Mouse (Mus musculus): Measurements from ENCODE around the gene Mapkapk3.
"Not testable (repeated sequence)": the region's sequence is repeated elsewhere in the genome, so short reads cannot be mapped to it uniquely, and the experiment has no call there.

Mapkapk3 gene

GRCm38 (mm10) chr9:107307099-107307872 lies 17.6 kb upstream of the Mapkapk3 start:
- DNase-seq: peak; percentile 62

- DNase-seq: not testable (repeated sequence)
Observed at GRCm38 (mm10) chr9:107306673-107307072, 17.0 kb upstream of the Mapkapk3 start.

- DNase-seq: peak; percentile 59
Observed at GRCm38 (mm10) chr9:107305601-107306542, 16.2 kb upstream of the Mapkapk3 start.

- DNase-seq: no peak
Observed at GRCm38 (mm10) chr9:107305012-107305411, 15.3 kb upstream of the Mapkapk3 start.

GRCm38 (mm10) chr9:107304383-107304782 lies 14.7 kb upstream of the Mapkapk3 start:
- no peak for DNase-seq

- DNase-seq: no peak
Observed at GRCm38 (mm10) chr9:107303900-107304299, 14.2 kb upstream of the Mapkapk3 start.

GRCm38 (mm10) chr9:107303121-107303820 lies 13.6 kb upstream of the Mapkapk3 start:
- DNase-seq: no peak

- no peak for DNase-seq
Observed at GRCm38 (mm10) chr9:107302592-107302991, 12.9 kb upstream of the Mapkapk3 start.

- DNase-seq: no peak
Observed at GRCm38 (mm10) chr9:107301554-107302331, 12.1 kb upstream of the Mapkapk3 start.

GRCm38 (mm10) chr9:107300224-107300973 lies 10.7 kb upstream of the Mapkapk3 start:
- no peak for DNase-seq

GRCm38 (mm10) chr9:107299783-107300182 lies 10.1 kb upstream of the Mapkapk3 start:
- DNase-seq: no peak

GRCm38 (mm10) chr9:107298876-107299275 lies 9.2 kb upstream of the Mapkapk3 start:
- no peak for DNase-seq

GRCm38 (mm10) chr9:107298059-107298780 lies 8.5 kb upstream of the Mapkapk3 start:
- peak; percentile 72 for DNase-seq

GRCm38 (mm10) chr9:107297658-107298057 lies 8.0 kb upstream of the Mapkapk3 start:
- DNase-seq: no peak

- no peak for DNase-seq
Observed at GRCm38 (mm10) chr9:107297059-107297458, 7.4 kb upstream of the Mapkapk3 start.

- peak; percentile 98 for DNase-seq
Observed at GRCm38 (mm10) chr9:107296501-107296965, 6.9 kb upstream of the Mapkapk3 start.

GRCm38 (mm10) chr9:107296041-107296440 lies 6.4 kb upstream of the Mapkapk3 start:
- no peak for DNase-seq

GRCm38 (mm10) chr9:107296016-107296040 lies 6.2 kb upstream of the Mapkapk3 start, which contains the start of gene Cish:
TSS of gene Cish (plus strand) at chr9:107296026.
- no peak for DNase-seq

GRCm38 (mm10) chr9:107295616-107296015 lies 5.9 kb upstream of the Mapkapk3 start:
- DNase-seq: no peak

GRCm38 (mm10) chr9:107294249-107294648 lies 4.6 kb upstream of the Mapkapk3 start:
- peak; percentile 89 for DNase-seq

- peak; percentile 88 for DNase-seq
Observed at GRCm38 (mm10) chr9:107290897-107291296, 1.2 kb upstream of the Mapkapk3 start.
